Mouse (Mus musculus): ENCODE measurements around the gene Olfr1373.
A peak's percentile ranks its signal among the peaks of the same experiment; 100 is the strongest.

The Olfr1373 gene

DNA sequence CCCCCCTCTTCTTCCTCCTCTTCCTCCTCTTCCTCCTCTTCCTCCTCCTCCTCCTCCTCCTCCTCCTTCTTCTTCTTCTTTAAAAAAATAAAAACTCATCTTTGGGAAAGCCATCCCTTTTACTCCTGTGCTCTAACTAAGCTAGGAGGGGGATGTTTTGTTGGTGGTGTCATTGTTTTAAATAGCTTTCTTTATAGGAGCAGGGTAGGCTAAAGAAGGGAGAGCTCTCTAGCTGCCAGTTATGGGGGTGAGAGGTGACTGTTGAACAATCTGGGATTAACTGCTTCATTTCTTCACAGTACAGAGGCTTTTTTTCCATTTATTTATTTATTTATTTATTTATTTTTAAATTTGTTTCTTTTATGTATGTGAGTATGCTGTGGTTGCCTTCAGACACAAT lies 39.8 kb downstream of the Olfr1373 start:
- no peak for DNase-seq

DNA sequence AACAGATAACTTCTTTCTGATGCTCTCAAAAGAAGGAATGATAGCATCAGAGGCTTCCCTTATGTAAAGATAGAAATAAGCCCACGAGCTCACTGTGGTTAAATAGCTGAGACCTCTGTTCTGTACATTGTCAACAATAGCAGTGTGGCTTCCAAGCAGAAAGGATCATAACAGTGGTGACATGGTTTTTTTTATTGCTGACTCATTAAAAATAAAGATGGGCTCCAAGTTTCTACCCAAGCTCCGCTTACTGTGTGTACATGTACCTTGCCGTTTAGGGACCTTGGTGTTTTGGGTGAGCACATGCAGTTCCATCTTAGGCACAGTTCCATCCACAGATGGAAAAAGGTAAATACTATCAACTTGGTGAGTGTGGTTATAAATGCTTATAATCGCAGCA lies 42.4 kb downstream of the Olfr1373 start:
- no peak for DNase-seq

DNA sequence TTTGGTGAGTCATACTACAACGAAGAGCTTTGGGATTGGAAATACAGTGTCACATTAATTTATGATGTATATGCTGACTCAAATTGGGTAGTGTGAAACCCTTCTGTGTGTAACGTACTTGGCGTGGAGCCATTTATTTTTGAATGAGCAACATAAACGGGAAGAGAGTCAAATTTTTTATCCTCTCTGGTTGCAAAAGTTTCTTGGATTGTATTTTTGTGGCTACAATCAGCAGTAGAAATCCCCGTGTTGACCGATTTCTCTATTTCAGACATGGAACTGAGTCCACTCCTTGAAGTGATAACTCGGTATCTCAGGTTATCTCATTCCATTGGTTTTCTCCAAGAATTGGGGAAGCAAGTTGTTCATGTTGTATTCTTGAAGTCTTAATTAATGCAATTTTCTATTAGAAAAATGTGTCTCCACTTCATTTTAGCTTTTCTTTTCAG lies 45.5 kb downstream of the Olfr1373 start:
- DNase-seq = no peak

DNA sequence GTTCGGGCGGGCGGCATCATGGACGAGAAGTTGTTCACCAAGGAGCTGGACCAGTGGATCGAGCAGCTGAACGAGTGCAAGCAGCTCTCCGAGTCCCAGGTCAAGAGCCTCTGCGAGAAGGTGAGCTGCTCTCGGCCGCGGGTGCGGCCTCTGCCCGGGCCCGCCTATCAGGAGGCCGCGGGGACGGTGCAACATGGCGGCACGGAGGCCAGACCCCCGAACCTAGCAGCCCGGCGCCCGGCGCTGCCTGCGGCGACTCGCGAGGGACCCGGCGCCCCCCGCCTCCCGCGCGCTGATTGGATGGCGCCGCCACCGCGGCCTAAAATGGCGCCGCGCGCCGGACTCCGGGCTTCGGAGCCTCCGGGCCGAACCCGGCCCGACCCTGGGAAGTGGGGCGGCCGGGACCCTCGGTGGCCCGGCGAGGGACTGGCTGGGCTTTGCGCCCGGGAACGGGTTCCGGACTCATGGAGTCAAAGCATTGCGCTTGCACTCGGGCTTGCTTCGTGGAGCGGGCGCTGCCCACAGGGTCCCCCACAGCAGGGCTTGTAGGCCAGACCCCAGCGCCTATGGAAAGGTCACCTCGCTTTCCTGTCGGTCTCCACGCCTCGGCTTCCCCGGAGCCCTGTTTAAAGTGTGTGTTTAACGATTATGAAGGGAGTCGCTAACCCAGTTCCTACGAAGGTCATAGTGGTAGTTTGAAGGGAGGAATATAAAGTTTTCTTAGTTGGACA lies 46.1 kb downstream of the Olfr1373 start:
- peak; percentile 78 to 81 for DNase-seq

DNA sequence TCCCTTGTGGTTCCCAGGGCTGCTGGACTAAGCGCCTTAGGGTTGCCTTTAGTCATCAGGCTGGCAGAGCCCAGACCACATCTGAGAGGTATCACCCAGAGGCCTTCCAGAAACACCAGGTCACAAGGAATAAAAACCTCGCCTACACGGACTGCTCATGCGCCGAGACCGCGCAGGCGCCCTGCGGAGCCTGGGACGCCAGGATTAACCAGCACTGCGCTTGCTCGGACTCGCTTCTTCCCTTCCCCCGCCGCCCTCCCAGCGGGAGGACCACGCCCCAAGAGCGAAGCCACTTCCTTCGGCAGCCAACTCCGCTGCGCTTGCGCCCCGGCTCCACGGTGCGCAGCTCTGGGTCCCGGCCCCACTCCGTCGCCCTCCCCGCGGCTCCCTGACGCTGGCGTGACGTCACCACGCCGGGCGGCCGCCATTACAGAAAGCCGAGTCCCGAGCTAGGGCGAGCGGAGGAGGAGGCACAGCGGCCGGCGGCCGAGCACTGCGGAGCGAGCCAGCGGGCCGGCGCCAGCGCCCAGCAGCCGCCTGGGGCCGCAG lies 46.9 kb downstream of the Olfr1373 start, which contains the start of gene Ppp2ca:
Gene Ppp2ca (plus strand): TSS at position 284 of the 549 bp plus-strand sequence.
- DNase-seq = peak; percentile 98 to 99

DNA sequence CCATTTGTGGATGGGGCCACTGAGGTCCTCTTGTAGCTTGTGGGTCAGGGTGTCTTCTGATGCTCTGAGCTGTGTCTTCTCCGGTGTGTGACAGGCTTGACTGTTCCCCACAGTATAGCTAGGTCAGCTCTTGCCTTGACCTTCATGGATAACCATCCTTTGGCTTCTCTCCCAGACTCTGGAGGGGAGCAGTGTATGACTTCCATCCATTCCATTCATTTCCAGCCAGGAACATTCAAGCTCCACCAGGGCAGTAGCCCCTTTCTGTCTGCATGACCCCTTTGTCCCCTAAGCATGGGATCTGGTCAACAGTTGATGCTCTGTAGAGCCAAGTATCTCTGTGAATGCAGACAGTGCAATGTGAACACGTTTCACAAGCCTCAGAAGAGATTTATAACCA lies 47.7 kb downstream of the Olfr1373 start:
- DNase-seq = peak; percentile 43 to 46

DNA sequence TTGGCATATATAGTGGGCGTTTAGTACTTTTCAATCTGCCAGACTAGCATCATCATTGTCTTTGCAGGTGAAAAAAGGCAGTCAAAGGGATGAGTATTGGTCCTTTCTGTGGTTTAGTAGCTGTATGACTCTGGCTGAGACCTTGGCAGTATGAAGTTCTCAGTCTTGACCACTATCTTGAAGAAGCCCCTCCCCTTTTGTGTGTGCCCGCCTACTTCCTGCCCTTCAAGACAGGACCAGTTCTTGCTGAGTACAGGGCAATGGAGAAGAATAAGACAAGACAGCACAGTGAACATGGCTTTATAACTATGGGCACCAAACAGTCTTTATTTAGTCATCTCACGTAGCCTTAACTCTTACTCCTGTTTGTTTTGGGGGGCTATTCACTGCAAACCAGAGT lies 48.3 kb downstream of the Olfr1373 start:
- no peak for DNase-seq

Measured in cerebellum, postnatal 14 days (tissue).